Mouse (Mus musculus): ENCODE results near the gene 5830473C10Rik. TPM values are rescaled to one million over a fixed set of nuclear protein-coding genes. Genes with fewer than 3 reads are reported as not detected.

Gene 5830473C10Rik
- polyA plus RNA-seq, 1 experiment from 2014 or later: 0.09 TPM

DNA sequence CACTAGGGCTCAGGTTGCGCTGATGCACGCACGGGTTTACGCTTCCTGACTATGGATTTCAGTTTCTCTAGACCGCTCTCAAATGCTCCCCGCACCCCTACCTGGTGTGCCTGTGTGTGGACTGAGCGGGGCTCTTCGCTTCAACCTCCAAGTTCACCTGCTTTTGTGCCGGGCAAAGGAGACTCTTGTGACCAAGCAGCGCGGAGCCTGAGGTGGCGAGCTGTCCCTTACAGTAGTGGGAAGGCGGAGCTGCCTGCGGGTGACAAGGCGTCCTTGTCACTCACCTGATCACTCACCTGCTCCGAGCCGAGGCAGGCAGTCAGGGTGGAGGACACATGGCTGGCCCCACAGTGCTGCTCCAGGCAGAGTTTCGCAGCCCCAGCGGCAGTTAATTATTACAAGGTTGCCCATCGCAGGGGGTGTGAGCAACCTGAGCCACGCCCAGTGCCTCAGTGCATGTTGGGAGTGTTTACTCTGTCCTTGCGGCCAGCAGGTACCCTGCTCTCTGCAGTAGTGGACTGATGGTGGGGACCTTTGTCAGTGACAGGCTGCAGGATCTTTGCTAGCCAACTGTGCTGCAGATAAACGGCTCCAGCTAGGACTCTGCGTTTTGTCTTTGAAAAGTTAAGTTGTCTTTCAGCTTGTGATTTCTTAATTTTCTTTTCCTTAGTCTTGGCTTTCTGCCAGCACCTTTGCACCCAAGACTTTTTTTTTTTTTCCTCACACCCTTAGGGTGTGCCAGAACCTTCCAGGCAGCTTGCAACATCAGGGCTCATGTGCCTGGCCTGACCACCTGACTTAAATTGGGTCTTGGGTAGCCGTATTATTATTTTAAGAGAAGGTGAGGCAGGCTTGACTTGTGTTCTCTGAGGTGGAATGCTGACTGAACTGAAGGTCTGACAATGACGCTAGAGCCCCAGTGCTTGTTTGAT lies 79.6 kb downstream of the 5830473C10Rik start, which contains the start of gene Rassf6:
Gene Rassf6 (minus strand): TSS at position 372 of the 932 bp plus-strand sequence.
- Histone ChIP-seq H3K27ac (no peak within 1 kb of the TSS), H3K9ac (peak within 1 kb of the TSS; percentile 45), H3K27me3 (replicated peaks) (no peaks in the 10 kb centered on the region), H3K36me3 (replicated peaks) (no peaks in the 10 kb centered on the region), H3K4me3 (peak within 1 kb of the TSS; percentile 52), H3K4me2 (peak within 1 kb of the TSS; percentile 82), H3K4me1 (peaks cover 6% of the 10 kb centered on the region; the same call in 1 of the 2 replicates), H3K9me3 (no peaks in the 10 kb centered on the region)
- peak; percentile 88 for ATAC-seq (replicated peaks)
- WGBS: 14% methylated on average over 26 of the region's 26 CpGs

GRCm38 (mm10) chr5:90641218-90641610 lies 80.3 kb downstream of the 5830473C10Rik start:
- H3K9me3 ChIP-seq: no peaks in the 10 kb centered on the region
- ATAC-seq (replicated peaks): 0 out of 2 replicates have a peak, but pooled peaks have one; percentile 7
- no peak overlapping the region for H3K27ac ChIP-seq
- H3K36me3 ChIP-seq (replicated peaks): no peaks in the 10 kb centered on the region
- WGBS: 77% methylated on average over 10 of the region's 10 CpGs
- H3K4me3 ChIP-seq: no peak overlapping the region
- H3K4me2 ChIP-seq: no peak overlapping the region; the same call in 1 of the 2 replicates
- peaks cover 6% of the 10 kb centered on the region; the same call in 1 of the 2 replicates for H3K4me1 ChIP-seq
- H3K9ac ChIP-seq: no peak overlapping the region
- no peaks in the 10 kb centered on the region for H3K27me3 ChIP-seq (replicated peaks)

GRCm38 (mm10) chr5:90645579-90645978 lies 84.7 kb downstream of the 5830473C10Rik start:
- H3K4me2 ChIP-seq: no peak overlapping the region
- H3K9ac ChIP-seq: no peak overlapping the region
- H3K9me3 ChIP-seq: no peaks in the 10 kb centered on the region
- no peaks in the 10 kb centered on the region for H3K36me3 ChIP-seq (replicated peaks)
- WGBS: 68% methylated on average over 3 of the region's 3 CpGs
- no peaks in the 10 kb centered on the region for H3K27me3 ChIP-seq (replicated peaks)
- no peak overlapping the region for H3K27ac ChIP-seq
- no peak overlapping the region for H3K4me3 ChIP-seq
- peaks cover 2% of the 10 kb centered on the region; the same call in 1 of the 2 replicates for H3K4me1 ChIP-seq
- no peak for ATAC-seq (replicated peaks)

- no peak overlapping the region for H3K9ac ChIP-seq
- H3K27me3 ChIP-seq (replicated peaks): no peaks in the 10 kb centered on the region
- H3K27ac ChIP-seq: no peak overlapping the region
- ATAC-seq (replicated peaks): no peak
- no peaks in the 10 kb centered on the region for H3K36me3 ChIP-seq (replicated peaks)
- H3K4me2 ChIP-seq: no peak overlapping the region
- H3K4me3 ChIP-seq: no peak overlapping the region
- H3K9me3 ChIP-seq: no peaks in the 10 kb centered on the region
- H3K4me1 ChIP-seq: no peaks in the 10 kb centered on the region
- WGBS: 82% methylated on average over 5 of the region's 5 CpGs
These were observed 85.5 kb downstream of the 5830473C10Rik start for GRCm38 (mm10) chr5:90646398-90646797.

Other genes starting within 250 kb of the 5830473C10Rik start
- 29.9 and 30.6 TPM in 2 replicates for gene Ankrd17, start 194.5 kb upstream of the 5830473C10Rik start, polyA plus RNA-seq (2015; fragmentation: Nextera tagmentation; extraction: Ambion mirVana)
- gene Gm9958, start 193.9 kb upstream of the 5830473C10Rik start, polyA plus RNA-seq (2015; fragmentation: Nextera tagmentation; extraction: Ambion mirVana): 4.2 and 5.5 TPM in 2 replicates
- gene Alb, start 100.2 kb upstream of the 5830473C10Rik start, polyA plus RNA-seq (2015; fragmentation: Nextera tagmentation; extraction: Ambion mirVana): 0.10 and 5.6 TPM in 2 replicates
- 0.61 and 8.7 TPM in 2 replicates for gene Afp, start 70.4 kb upstream of the 5830473C10Rik start, polyA plus RNA-seq (2015; fragmentation: Nextera tagmentation; extraction: Ambion mirVana)
- gene Afm, start 42.2 kb upstream of the 5830473C10Rik start, polyA plus RNA-seq (2015; fragmentation: Nextera tagmentation; extraction: Ambion mirVana): not detected in 2 replicates
- gene Rassf6, start 79.5 kb downstream of the 5830473C10Rik start, polyA plus RNA-seq (2015; fragmentation: Nextera tagmentation; extraction: Ambion mirVana): 1.4 and 1.8 TPM in 2 replicates
- 0.19 and 0.28 TPM in 2 replicates for gene Cxcl5, start 198.3 kb downstream of the 5830473C10Rik start, polyA plus RNA-seq (2015; fragmentation: Nextera tagmentation; extraction: Ambion mirVana)
- gene Ppbp, start 207.4 kb downstream of the 5830473C10Rik start, polyA plus RNA-seq (2015; fragmentation: Nextera tagmentation; extraction: Ambion mirVana): 0.84 and 1.7 TPM in 2 replicates
- gene Pf4, start 211.3 kb downstream of the 5830473C10Rik start, polyA plus RNA-seq (2015; fragmentation: Nextera tagmentation; extraction: Ambion mirVana): 50.3 and 58.3 TPM in 2 replicates
- gene Cxcl3, start 225.0 kb downstream of the 5830473C10Rik start, polyA plus RNA-seq (2015; fragmentation: Nextera tagmentation; extraction: Ambion mirVana): 0.34 TPM in 1 of 2 replicates, not detected in the other
- not detected in 2 replicates for gene Cxcl15, start 233.4 kb downstream of the 5830473C10Rik start, polyA plus RNA-seq (2015; fragmentation: Nextera tagmentation; extraction: Ambion mirVana)